Mouse (Mus musculus) cerebellum, postnatal 10 days (tissue): Measurements from ENCODE around the gene Gm12355.
"Not testable (repeated sequence)": the region's sequence is repeated elsewhere in the genome, so short reads cannot be mapped to it uniquely, and the experiment has no call there.

Experiments
- DNase-seq, 2 experiments: peaks; one replicate each; pipeline ENCODE4 v3.0.0; 2021; ENCODE audit warnings: mixed read lengths in 2 of 2

The Gm12355 gene

GRCm38 (mm10) chr11:98625611-98626410 is at the start of gene Gm12355, which contains the start of gene Gsdma3:
Gene Gm12355 (minus strand): TSS chr11:98625661.
Gene Gsdma3 (plus strand): TSS chr11:98626360.
- DNase-seq = no peak

GRCm38 (mm10) chr11:98673136-98673535 is 47.7 kb upstream of the Gm12355 start:
- peak; percentile 74 to 75 for DNase-seq

GRCm38 (mm10) chr11:98672482-98672881 is 47.0 kb upstream of the Gm12355 start:
- DNase-seq = no peak

- DNase-seq = no peak
Measured at GRCm38 (mm10) chr11:98671857-98672256, 46.4 kb upstream of the Gm12355 start.

- DNase-seq = no peak
Measured at GRCm38 (mm10) chr11:98671284-98671815, 45.9 kb upstream of the Gm12355 start.

GRCm38 (mm10) chr11:98668984-98669383 is 43.5 kb upstream of the Gm12355 start:
- no peak for DNase-seq

GRCm38 (mm10) chr11:98664091-98664490 is 38.6 kb upstream of the Gm12355 start, which contains the start of gene Gsdma:
Gene Gsdma (plus strand): TSS chr11:98664351.
- DNase-seq = no peak

GRCm38 (mm10) chr11:98660517-98660916 is 35.1 kb upstream of the Gm12355 start:
- DNase-seq = peak; percentile 57 to 81

GRCm38 (mm10) chr11:98655076-98655475 is 29.6 kb upstream of the Gm12355 start:
- peak; percentile 66 to 76 for DNase-seq

GRCm38 (mm10) chr11:98646459-98646858 is 21.0 kb upstream of the Gm12355 start, which contains the start of gene Gsdma2:
Gene Gsdma2 (plus strand): TSS chr11:98646759.
- DNase-seq = no peak

- DNase-seq = no peak
Measured at GRCm38 (mm10) chr11:98645946-98646345, 20.5 kb upstream of the Gm12355 start.

- no peak for DNase-seq
Measured at GRCm38 (mm10) chr11:98644757-98645156, 19.3 kb upstream of the Gm12355 start.

GRCm38 (mm10) chr11:98640091-98640490 is 14.6 kb upstream of the Gm12355 start:
- no peak for DNase-seq

GRCm38 (mm10) chr11:98637501-98637900 is 12.0 kb upstream of the Gm12355 start:
- DNase-seq = no peak

- DNase-seq = peak; percentile 38 to 42
Measured at GRCm38 (mm10) chr11:98635312-98635970, 10.0 kb upstream of the Gm12355 start.

GRCm38 (mm10) chr11:98630646-98631045 is 5.2 kb upstream of the Gm12355 start:
- DNase-seq = no peak

GRCm38 (mm10) chr11:98628706-98629105 is 3.2 kb upstream of the Gm12355 start:
- peak in 1 of 2 experiments; percentile 18 for DNase-seq

- not testable (repeated sequence) for DNase-seq
Measured at GRCm38 (mm10) chr11:98624381-98624780, 1.1 kb downstream of the Gm12355 start.

- not testable (repeated sequence) for DNase-seq
Measured at GRCm38 (mm10) chr11:98623981-98624380, 1.5 kb downstream of the Gm12355 start.

GRCm38 (mm10) chr11:98620791-98621190 is 4.7 kb downstream of the Gm12355 start:
- DNase-seq = no peak

GRCm38 (mm10) chr11:98606763-98607162 is 18.7 kb downstream of the Gm12355 start:
- peak; percentile 54 to 77 for DNase-seq

GRCm38 (mm10) chr11:98604911-98605310 is 20.6 kb downstream of the Gm12355 start:
- not testable (repeated sequence) for DNase-seq

GRCm38 (mm10) chr11:98603953-98604352 is 21.5 kb downstream of the Gm12355 start:
- no peak for DNase-seq
